Mouse (Mus musculus) kidney, postnatal 0 days (tissue): ENCODE results near the gene Obp2b. TPM values are rescaled to one million over a fixed set of nuclear protein-coding genes. Genes with fewer than 3 reads are reported as not detected.
"Not testable (repeated sequence)": the region's sequence is repeated elsewhere in the genome, so short reads cannot be mapped to it uniquely, and the experiment has no call there.

Experiments used
- ATAC-seq: fragments of 200-750 bp; cut with Nextera tagmentation; replicated peaks from 2 replicates; pipeline ENCODE4 v1.8.0; 2017; ENCODE audit warnings: low read depth, moderate number of reproducible peaks, moderate TSS enrichment, moderate library complexity; ENCODE audit not compliant: low FRiP score
- DNase-seq: peaks from one replicate; pipeline ENCODE4 v3.0.0-alpha.2; 2016; ENCODE audit warnings: low spot score
- H3K27ac ChIP-seq: fragments of 300-500 bp; sonication (generic); 2 replicates; pipeline ENCODE4 v1.5.1; 2014; ENCODE audit warnings: mild to moderate bottlenecking
- H3K27me3 ChIP-seq: fragments of 300-500 bp; sonication (generic); 2 replicates; pipeline ENCODE4 v1.6.1; 2014; ENCODE audit warnings: low read length, mixed read lengths; ENCODE audit not compliant: insufficient read depth
- H3K36me3 ChIP-seq: fragments of 300-500 bp; sonication (generic); 2 replicates; pipeline ENCODE4 v1.6.1; 2014; ENCODE audit warnings: low read length, mixed read lengths; ENCODE audit not compliant: insufficient read depth
- H3K4me1 ChIP-seq: fragments of 300-500 bp; sonication (generic); replicated peaks from 2 replicates; pipeline ENCODE4 v1.6.1; 2014; ENCODE audit warnings: antibody characterized with exemption, low read length, mixed read lengths; ENCODE audit not compliant: insufficient read depth
- H3K4me2 ChIP-seq: fragments of 300-500 bp; sonication (generic); 2 replicates; pipeline ENCODE4 v1.6.1; 2014; ENCODE audit warnings: mild to moderate bottlenecking, low read length, moderate library complexity, mixed read lengths
- H3K4me3 ChIP-seq: fragments of 300-500 bp; sonication (generic); replicated peaks from 2 replicates; pipeline ENCODE4 v1.5.1; 2014; ENCODE audit warnings: low read depth, low read length
- H3K9ac ChIP-seq: fragments of 300-500 bp; sonication (generic); 2 replicates; pipeline ENCODE4 v1.6.1; 2014; ENCODE audit warnings: low read depth, low read length
- H3K9me3 ChIP-seq: fragments of 300-500 bp; sonication (generic); replicated peaks from 2 replicates; pipeline ENCODE4 v1.6.1; 2016; ENCODE audit warnings: low read length, inconsistent platforms, mixed read lengths
- CTCF ChIP-seq: IDR thresholded peaks from 2 replicates; pipeline ENCODE4 v1.5.1; 2016; ENCODE audit warnings: antibody characterized with exemption, low read depth, mild to moderate bottlenecking, moderate library complexity
- WGBS: fragments of 180-500 bp; shearing (Covaris S2); extraction: QIAGEN DNeasy Blood & Tissue Kit; methylation state at CpG from one replicate; pipeline ENCODE4 v1.1.7; 2014; 5-methylcytosine and 5-hydroxymethylcytosine counted together
- polyA plus RNA-seq: library from polyadenylated mRNA; unstranded; fragments of >200 nt; fragmentation: Nextera tagmentation; extraction: Ambion mirVana; gene quantifications from 2 replicates; pipeline ENCODE4 v1.2.1, GENCODE M21; 2015

Obp2b gene
- polyA plus RNA-seq: not detected in 2 replicates

DNA sequence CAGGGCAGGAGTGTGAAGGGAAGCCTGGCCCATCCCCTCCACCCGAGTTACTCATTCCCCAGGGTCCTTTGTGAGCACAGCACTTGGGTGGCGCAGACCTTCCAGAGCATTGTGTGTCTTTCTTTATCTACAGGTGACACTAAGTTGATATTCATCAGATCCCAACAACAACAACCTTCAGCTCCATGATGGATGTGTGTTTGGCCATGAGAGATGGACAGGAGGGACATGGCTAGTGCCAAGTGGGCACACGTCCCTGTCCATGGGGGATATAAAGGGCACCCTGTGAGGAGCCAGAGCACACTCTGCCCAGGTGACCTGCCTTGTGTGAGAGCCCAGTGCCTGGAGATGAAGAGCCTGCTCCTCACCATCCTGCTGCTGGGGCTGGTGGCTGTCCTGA is at the start of gene Obp2b:
TSS of gene Obp2b (plus strand) at position 301 of the 400 bp plus-strand sequence.
- WGBS: 82% methylated on average over 3 of the region's 3 CpGs
- H3K9ac ChIP-seq, DNase-seq: not testable (repeated sequence)

DNA sequence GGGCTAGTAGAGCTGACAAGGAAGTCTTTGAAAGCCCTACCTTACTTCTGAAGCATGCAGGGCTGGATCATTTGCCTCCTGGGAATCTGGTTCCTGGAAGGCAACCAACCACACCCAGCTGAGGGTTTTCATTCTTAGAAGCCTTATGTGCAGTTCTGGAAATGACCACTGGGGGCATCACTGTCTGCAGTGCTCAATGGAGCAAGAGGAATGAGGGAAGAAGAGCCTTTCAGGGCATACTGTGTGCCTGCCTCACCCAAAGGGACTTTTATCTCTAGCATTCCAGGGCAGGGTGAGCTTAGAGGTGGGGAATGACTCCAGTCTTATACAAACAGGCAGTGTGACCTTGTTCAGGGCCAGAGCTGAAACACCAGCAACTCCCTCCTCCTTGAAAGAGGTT is 42.2 kb upstream of the Obp2b start:
- H3K9ac ChIP-seq: no peak overlapping the region
- H3K9me3 ChIP-seq: no peaks in the 10 kb centered on the region
- DNase-seq (peak; percentile 76), ATAC-seq (no peak)
- H3K27me3 ChIP-seq: no peaks in the 10 kb centered on the region
- no peaks in the 10 kb centered on the region; the same call in 1 of the 2 replicates for H3K4me1 ChIP-seq
- peak; percentile 81 for TF ChIP-seq CTCF
- no peak overlapping the region for H3K4me3 ChIP-seq
- H3K27ac ChIP-seq: no peak overlapping the region
- H3K4me2 ChIP-seq: no peak overlapping the region
- H3K36me3 ChIP-seq: no peaks in the 10 kb centered on the region

More for the DNA sequence above, at the start of gene Obp2b:
- H3K27me3 ChIP-seq, H3K4me2 ChIP-seq, H3K4me1 ChIP-seq, H3K4me3 ChIP-seq, H3K36me3 ChIP-seq, H3K27ac ChIP-seq, H3K9me3 ChIP-seq, ATAC-seq: not testable (repeated sequence)

DNA sequence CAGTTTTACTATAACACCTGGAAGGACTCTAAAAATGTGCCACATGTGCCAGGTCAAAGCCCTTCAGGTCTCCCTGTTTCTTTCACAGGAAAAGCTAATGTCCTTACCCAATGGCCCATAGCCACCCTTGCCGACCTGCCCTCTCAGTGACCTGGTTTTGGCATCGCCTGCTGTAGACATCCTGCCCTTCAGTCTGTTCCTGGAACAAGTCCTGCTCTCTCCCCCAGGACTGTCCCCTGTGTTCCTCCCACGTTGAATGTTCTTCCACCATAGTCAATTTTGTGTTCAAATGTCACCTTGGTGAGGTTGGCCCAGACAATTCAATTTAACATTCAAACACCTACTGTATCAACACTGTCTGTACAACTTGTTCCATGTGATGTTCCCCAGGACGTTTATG is 39.9 kb upstream of the Obp2b start:
- Histone ChIP-seq H3K4me2 (no peak overlapping the region), H3K27ac (no peak overlapping the region), H3K9me3 (no peaks in the 10 kb centered on the region), H3K4me3 (no peak overlapping the region), H3K27me3 (no peaks in the 10 kb centered on the region), H3K36me3 (no peaks in the 10 kb centered on the region), H3K4me1 (no peaks in the 10 kb centered on the region; the same call in 1 of the 2 replicates), H3K9ac (no peak overlapping the region)
- no peak for ATAC-seq
- TF ChIP-seq CTCF: no peak
- no peak for DNase-seq
- WGBS: 21% methylated on average over 4 of the region's 4 CpGs

DNA sequence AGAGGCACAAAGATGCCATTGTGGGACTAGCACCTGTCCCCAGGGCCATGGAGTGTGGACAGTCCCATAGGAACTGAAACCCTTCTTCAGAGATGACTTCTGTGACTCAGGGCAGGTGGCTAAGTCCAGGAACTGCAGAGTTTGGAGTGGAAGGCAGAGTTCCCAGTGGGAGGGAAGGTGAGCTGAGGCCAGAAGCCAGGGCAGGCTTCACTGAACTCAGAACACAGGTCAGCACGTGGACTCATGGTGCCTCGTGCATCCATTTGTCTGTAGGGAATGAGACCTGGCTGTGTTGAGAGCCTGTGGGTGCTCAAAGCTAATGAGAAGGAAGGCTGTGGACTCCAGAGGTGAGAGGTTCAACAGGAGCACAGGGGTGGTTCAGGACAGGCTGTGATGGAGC is 38.1 kb upstream of the Obp2b start:
- Histone ChIP-seq H3K9me3 (no peaks in the 10 kb centered on the region), H3K9ac (no peak overlapping the region), H3K4me2 (no peak overlapping the region), H3K27me3 (no peaks in the 10 kb centered on the region), H3K4me3 (no peak overlapping the region), H3K27ac (no peak overlapping the region), H3K4me1 (no peaks in the 10 kb centered on the region; the same call in 1 of the 2 replicates), H3K36me3 (no peaks in the 10 kb centered on the region)
- DNase-seq: no peak
- ATAC-seq: no peak
- TF ChIP-seq CTCF: no peak
- WGBS: 72% methylated on average over 2 of the region's 2 CpGs

DNA sequence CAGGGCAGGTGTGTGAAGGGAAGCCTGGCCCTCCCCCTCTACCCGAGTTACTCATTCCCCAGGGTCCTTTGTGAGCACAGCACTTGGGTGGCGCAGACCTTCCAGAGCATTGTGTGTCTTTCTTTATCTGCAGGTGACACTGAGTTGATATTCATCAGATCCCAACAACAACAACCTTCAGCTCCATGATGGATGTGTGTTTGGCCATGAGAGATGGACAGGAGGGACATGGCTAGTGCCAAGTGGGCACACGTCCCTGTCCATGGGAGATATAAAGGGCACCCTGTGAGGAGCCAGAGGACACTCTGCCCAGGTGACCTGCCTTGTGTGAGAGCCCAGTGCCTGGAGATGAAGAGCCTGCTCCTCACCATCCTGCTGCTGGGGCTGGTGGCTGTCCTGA is 37.1 kb upstream of the Obp2b start, which contains the start of gene Obp2a:
TSS of gene Obp2a (plus strand) at position 301 of the 400 bp plus-strand sequence.
- not testable (repeated sequence) for H3K27ac ChIP-seq, H3K27me3 ChIP-seq, ATAC-seq, H3K36me3 ChIP-seq, H3K4me2 ChIP-seq, H3K9ac ChIP-seq, DNase-seq, H3K4me3 ChIP-seq, H3K9me3 ChIP-seq, H3K4me1 ChIP-seq
- 91% methylated on average over 3 of the region's 3 CpGs for whole genome bisulfite sequencing

DNA sequence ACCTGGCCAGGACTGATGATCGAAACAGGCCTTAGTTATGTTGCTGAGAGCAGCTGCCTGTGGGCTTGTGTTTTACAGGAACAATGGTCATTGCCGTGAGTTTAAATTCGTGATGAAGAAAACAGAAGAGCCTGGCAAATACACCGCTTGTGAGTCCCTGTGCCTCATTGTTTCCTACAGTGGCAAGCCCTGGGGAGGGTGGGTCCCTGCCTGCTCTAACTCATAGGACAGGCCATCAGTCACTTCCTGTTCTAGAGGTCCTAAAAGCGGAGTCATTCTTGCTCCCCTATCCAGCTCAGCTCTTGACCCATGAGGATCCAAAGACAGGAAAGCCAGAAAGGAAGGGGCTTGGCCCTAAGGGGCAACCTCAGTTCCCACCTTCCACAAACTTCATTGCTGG is 35.8 kb upstream of the Obp2b start:
- no peak overlapping the region for H3K9ac ChIP-seq
- H3K4me1 ChIP-seq: no peaks in the 10 kb centered on the region; the same call in 1 of the 2 replicates
- no peak overlapping the region for H3K4me2 ChIP-seq
- no peak overlapping the region for H3K27ac ChIP-seq
- no peaks in the 10 kb centered on the region for H3K27me3 ChIP-seq
- TF ChIP-seq CTCF: no peak
- no peak for ATAC-seq
- no peak overlapping the region for H3K4me3 ChIP-seq
- H3K36me3 ChIP-seq: no peaks in the 10 kb centered on the region
- no peak for DNase-seq
- no peaks in the 10 kb centered on the region for H3K9me3 ChIP-seq
- WGBS: 84% methylated on average over 5 of the region's 5 CpGs

DNA sequence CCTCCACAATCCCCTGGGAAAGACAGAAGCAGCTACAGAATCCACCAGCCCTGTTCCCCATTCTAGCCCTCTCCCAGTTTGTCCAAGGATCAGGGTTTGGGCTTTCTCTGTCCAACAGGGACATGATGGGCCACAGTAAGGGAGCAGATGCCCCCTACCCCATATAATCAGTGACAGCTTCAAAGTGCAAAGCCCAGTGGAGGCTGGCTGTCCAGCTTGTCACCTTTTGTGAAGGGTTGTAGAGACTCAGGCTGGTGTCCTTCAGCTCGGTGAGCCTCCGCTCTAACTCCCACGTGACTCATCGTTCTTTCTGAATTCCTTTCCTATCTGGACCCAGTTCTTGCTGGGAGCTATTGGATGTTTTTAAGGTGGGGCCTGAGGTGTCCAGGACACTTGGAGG is 33.1 kb upstream of the Obp2b start:
- no peak overlapping the region for H3K4me3 ChIP-seq
- no peak overlapping the region for H3K9ac ChIP-seq
- ATAC-seq (no peak), DNase-seq (no peak)
- no peaks in the 10 kb centered on the region for H3K36me3 ChIP-seq
- WGBS: 67% methylated on average over 4 of the region's 4 CpGs
- no peaks in the 10 kb centered on the region for H3K9me3 ChIP-seq
- H3K4me1 ChIP-seq: 0 out of 2 replicates have a peak, but pooled peaks cover 7% of the 10 kb centered on the region
- H3K4me2 ChIP-seq: no peak overlapping the region
- no peak for TF ChIP-seq CTCF
- no peaks in the 10 kb centered on the region for H3K27me3 ChIP-seq
- H3K27ac ChIP-seq: no peak overlapping the region
